Mouse (Mus musculus): ENCODE results near the gene Dbndd1. TPM values are rescaled to one million over a fixed set of nuclear protein-coding genes. Genes with fewer than 3 reads are reported as not detected.
"Not testable (repeated sequence)": the region's sequence is repeated elsewhere in the genome, so short reads cannot be mapped to it uniquely, and the experiment has no call there.

Gene Dbndd1
- polyA plus RNA-seq, 1 experiment from 2014 or later = 3.2 TPM

DNA sequence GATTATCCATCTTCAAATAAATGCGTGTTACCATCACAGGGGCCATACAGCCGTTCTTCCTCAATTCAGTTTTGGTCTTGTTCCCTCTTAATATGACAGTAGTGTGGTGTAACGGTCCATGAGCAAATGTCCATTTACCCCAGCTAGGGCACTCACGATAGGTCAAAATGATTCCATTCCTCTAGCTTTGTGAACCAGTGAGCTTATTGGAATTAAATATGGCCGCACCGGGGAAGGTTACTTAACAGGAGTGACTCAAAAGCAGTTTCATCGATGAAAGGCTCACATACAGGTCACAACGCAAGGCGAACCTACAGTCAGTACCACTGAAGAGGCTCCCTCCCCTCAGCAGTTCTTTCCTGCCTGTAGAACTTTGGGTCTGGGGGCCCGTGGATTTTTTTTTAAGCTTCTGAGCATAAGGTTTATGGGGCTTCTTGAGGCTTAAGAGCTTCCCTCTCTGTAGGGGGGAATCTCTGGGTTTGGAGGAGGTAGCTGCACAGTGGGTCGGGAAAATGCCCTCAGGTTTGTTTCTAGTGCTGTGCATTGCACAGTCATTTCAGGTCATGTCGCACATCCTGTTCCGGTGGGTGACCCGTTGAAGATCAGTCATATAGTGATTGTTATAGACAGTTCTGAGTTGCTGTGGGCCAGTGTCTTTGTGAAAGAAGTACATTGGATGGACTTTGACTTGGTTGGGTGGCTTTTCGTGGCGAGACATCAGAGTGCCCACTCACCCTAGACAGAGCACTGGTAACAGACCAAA is 36.6 kb downstream of the Dbndd1 start:
- Histone ChIP-seq H3K36me3 (ENCODE audit: control insufficient read depth, insufficient read depth, low read length) (peaks cover 12% of the 10 kb centered on the region), H3K9ac (ENCODE audit: low read depth, low read length) (peak overlapping the region; percentile 88), H3K27me3 (ENCODE audit: control insufficient read depth, insufficient read depth, low read length) (no peaks in the 10 kb centered on the region), H3K27ac (ENCODE audit: low read depth, low read length) (peak overlapping the region; percentile 97), H3K4me2 (peak overlapping the region; percentile 89), H3K4me1 (ENCODE audit: control insufficient read depth, insufficient read depth, low read length) (peaks cover 9% of the 10 kb centered on the region), H3K9me3 (replicated peaks; ENCODE audit: control insufficient read depth, low read length) (no peaks in the 10 kb centered on the region), H3K4me3 (ENCODE audit: low read depth, low read length) (peak overlapping the region; percentile 90)
- no peak for ATAC-seq (replicated peaks; ENCODE audit: insufficient number of reproducible peaks, low FRiP score, low TSS enrichment)
- 36% methylated on average over 16 of the region's 16 CpGs for WGBS (ENCODE audit: insufficient replicate concordance)

DNA sequence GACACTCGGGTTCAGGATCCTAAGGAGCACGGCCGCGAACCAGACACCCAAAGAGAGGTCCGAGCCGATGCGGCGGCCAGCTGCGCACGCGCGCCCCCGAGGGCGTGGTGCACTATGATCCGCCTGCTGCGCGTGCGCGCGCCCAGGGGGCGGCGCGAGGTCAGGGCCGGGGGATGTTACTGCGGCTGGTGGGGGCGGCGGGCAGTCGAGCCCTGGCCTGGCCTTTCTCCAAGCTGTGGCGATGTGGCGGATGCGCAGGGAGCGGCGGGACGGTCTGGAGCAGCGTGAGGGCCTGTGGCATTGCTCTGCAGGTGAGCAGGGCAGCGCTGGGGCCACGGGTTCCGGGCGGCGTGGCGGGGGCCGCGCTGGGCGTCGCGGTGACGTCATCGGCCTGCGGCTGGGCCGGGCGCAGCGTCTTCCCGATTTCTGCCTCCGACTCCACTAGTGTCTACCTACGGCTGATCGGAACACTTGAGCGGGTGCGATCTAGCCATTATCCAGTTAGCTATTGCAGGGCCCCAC is 37.5 kb downstream of the Dbndd1 start, which contains the start of gene Afg3l1:
Gene Afg3l1 (plus strand): TSS at position 167 of the 522 bp plus-strand sequence.
- H3K4me2 ChIP-seq = peak within 1 kb of the TSS; percentile 89
- peaks cover 12% of the 10 kb centered on the region for H3K36me3 ChIP-seq (ENCODE audit: control insufficient read depth, insufficient read depth, low read length)
- no peaks in the 10 kb centered on the region for H3K9me3 ChIP-seq (replicated peaks; ENCODE audit: control insufficient read depth, low read length)
- peaks cover 9% of the 10 kb centered on the region for H3K4me1 ChIP-seq (ENCODE audit: control insufficient read depth, insufficient read depth, low read length)
- no peaks in the 10 kb centered on the region for H3K27me3 ChIP-seq (ENCODE audit: control insufficient read depth, insufficient read depth, low read length)
- H3K9ac ChIP-seq (ENCODE audit: low read depth, low read length) = peak within 1 kb of the TSS; percentile 88
- WGBS (ENCODE audit: insufficient replicate concordance) = under 1% methylated on average over 58 of the region's 58 CpGs
- ATAC-seq (replicated peaks; ENCODE audit: insufficient number of reproducible peaks, low FRiP score, low TSS enrichment) = peak; percentile 93
- H3K4me3 ChIP-seq (ENCODE audit: low read depth, low read length) = peak within 1 kb of the TSS; percentile 90
- H3K27ac ChIP-seq (ENCODE audit: low read depth, low read length) = peak within 1 kb of the TSS; percentile 97

DNA sequence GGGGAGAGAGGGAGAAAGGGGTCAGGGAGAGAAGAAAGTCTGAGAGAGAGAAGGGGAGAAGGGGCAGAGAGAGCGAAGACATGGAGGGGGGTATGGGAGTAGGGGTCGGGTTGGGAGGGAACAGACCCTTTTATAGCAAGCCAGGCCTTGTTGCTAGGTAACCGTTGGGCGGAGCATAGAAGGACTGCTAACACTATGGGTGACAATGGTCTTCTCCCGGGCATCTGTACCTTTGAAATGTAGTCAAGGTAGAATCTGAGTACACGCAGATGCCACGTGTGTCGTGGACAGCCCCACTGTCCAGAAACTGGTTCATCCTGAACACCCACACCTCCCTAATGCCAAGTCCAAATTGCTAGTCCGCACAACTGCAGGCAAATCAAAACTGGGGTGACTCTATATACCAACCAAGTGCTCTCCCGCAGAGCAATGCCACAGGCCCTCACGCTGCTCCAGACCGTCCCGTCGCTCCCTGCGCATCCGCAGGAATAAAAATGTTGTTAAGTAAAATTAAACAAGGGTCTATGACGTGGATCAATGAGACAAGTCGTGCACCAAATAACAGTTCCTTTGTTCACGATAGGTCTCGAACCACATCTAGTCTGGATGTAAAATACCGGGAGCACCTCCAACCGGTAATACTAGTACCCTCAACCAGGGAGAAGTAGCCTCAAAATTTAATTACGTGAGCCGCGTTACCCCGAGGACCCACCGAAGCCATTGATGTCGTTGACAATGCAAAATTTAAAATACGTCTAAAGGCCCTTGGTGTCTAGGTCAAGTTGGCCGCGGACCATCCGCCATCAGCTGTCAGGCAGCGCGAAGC is 38.1 kb downstream of the Dbndd1 start:
- H3K27ac ChIP-seq (ENCODE audit: low read depth, low read length) = peak overlapping the region; percentile 97; the same call in 1 of the 2 replicates
- no peak; the same call in 1 of the 2 replicates for ATAC-seq (replicated peaks; ENCODE audit: insufficient number of reproducible peaks, low FRiP score, low TSS enrichment)
- WGBS (ENCODE audit: insufficient replicate concordance) = 8% methylated on average over 34 of the region's 34 CpGs
- H3K4me2 ChIP-seq = peak overlapping the region; percentile 89
- H3K27me3 ChIP-seq (ENCODE audit: control insufficient read depth, insufficient read depth, low read length) = no peaks in the 10 kb centered on the region
- H3K4me3 ChIP-seq (ENCODE audit: low read depth, low read length) = peak overlapping the region; percentile 90
- H3K9ac ChIP-seq (ENCODE audit: low read depth, low read length) = peak overlapping the region; percentile 88
- H3K4me1 ChIP-seq (ENCODE audit: control insufficient read depth, insufficient read depth, low read length) = peaks cover 9% of the 10 kb centered on the region
- H3K9me3 ChIP-seq (replicated peaks; ENCODE audit: control insufficient read depth, low read length) = no peaks in the 10 kb centered on the region
- H3K36me3 ChIP-seq (ENCODE audit: control insufficient read depth, insufficient read depth, low read length) = peaks cover 7% of the 10 kb centered on the region; the same call in 1 of the 2 replicates

DNA sequence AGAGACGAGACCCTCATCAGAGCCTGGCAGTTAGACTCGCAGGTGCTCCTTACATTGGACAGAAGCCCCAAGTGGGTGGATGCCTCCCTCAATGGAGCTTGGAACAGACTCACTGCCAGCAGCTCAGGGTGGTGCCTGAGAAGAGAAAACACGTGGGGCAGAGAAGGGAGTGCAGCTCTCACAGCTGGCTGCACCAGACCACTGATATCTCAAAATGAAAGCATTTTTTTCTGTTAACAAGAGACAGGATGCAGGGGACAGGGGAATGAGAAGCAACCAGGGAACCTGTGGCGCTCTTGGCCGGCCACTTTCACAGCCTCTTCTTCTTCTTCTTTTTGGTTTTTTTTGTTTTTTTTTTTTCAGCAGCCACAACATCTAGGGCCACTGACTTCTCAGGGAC is 40.7 kb downstream of the Dbndd1 start:
- 55% methylated on average over 5 of the region's 5 CpGs for WGBS (ENCODE audit: insufficient replicate concordance)
- H3K36me3 ChIP-seq (ENCODE audit: control insufficient read depth, insufficient read depth, low read length); H3K27ac ChIP-seq (ENCODE audit: low read depth, low read length); H3K9ac ChIP-seq (ENCODE audit: low read depth, low read length); H3K27me3 ChIP-seq (ENCODE audit: control insufficient read depth, insufficient read depth, low read length); ATAC-seq (replicated peaks; ENCODE audit: insufficient number of reproducible peaks, low FRiP score, low TSS enrichment); H3K4me3 ChIP-seq (ENCODE audit: low read depth, low read length); H3K9me3 ChIP-seq (replicated peaks; ENCODE audit: control insufficient read depth, low read length); H3K4me1 ChIP-seq (ENCODE audit: control insufficient read depth, insufficient read depth, low read length); H3K4me2 ChIP-seq: not testable (repeated sequence)

DNA sequence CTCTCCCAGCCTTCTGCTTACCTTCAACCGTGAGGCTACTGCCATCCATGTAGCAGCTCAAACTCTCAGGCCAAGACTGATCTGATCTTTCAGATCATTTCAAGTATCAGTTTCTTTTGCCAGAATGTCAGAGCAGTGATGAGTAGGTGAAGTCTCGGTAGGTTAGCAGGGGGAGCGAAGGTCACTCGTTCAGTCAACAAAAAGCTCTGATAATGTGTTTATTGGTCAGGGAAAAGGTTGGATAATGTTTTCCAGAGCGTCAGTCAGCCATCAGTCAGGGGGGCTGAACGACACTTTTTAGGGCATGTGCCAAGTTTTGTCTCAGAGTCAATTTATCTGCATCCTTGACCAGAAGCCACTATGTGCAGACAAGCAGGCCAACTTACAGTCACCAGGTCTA is 42.3 kb downstream of the Dbndd1 start:
- H3K4me3 ChIP-seq (ENCODE audit: low read depth, low read length); H3K9ac ChIP-seq (ENCODE audit: low read depth, low read length); ATAC-seq (replicated peaks; ENCODE audit: insufficient number of reproducible peaks, low FRiP score, low TSS enrichment); H3K4me1 ChIP-seq (ENCODE audit: control insufficient read depth, insufficient read depth, low read length); H3K27me3 ChIP-seq (ENCODE audit: control insufficient read depth, insufficient read depth, low read length); H3K9me3 ChIP-seq (replicated peaks; ENCODE audit: control insufficient read depth, low read length); H3K27ac ChIP-seq (ENCODE audit: low read depth, low read length); H3K4me2 ChIP-seq; H3K36me3 ChIP-seq (ENCODE audit: control insufficient read depth, insufficient read depth, low read length): not testable (repeated sequence)
- WGBS (ENCODE audit: insufficient replicate concordance) = 59% methylated on average over 6 of the region's 6 CpGs

DNA sequence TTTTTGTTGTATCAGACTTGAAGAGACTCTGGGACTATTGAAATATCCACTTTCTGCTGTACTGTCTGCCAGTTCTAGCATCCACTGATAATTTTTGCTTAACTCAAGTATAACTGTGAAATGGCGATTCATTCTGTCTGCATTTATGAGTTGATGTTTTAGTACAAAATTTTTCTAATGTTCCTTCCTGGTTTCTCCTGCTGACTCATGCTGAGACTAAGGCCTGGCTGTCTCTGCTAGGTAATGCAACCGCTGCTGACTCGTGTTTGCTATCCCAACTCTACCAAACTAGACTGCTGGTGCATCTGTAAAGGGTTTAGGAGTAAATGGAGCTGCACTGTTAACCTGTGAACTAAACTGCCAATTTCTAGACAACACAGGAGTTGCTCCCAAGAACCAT is 47.8 kb downstream of the Dbndd1 start:
- H3K4me1 ChIP-seq (ENCODE audit: control insufficient read depth, insufficient read depth, low read length) = no peaks in the 10 kb centered on the region
- no peaks in the 10 kb centered on the region for H3K9me3 ChIP-seq (replicated peaks; ENCODE audit: control insufficient read depth, low read length)
- peaks cover 3% of the 10 kb centered on the region; the same call in 1 of the 2 replicates for H3K27me3 ChIP-seq (ENCODE audit: control insufficient read depth, insufficient read depth, low read length)
- H3K4me3 ChIP-seq (ENCODE audit: low read depth, low read length) = no peak overlapping the region
- H3K4me2 ChIP-seq = no peak overlapping the region
- ATAC-seq (replicated peaks; ENCODE audit: insufficient number of reproducible peaks, low FRiP score, low TSS enrichment) = no peak
- WGBS (ENCODE audit: insufficient replicate concordance) = 78% methylated on average over 3 of the region's 3 CpGs
- H3K9ac ChIP-seq (ENCODE audit: low read depth, low read length) = no peak overlapping the region
- H3K36me3 ChIP-seq (ENCODE audit: control insufficient read depth, insufficient read depth, low read length) = peaks cover 3% of the 10 kb centered on the region
- no peak overlapping the region for H3K27ac ChIP-seq (ENCODE audit: low read depth, low read length)

DNA sequence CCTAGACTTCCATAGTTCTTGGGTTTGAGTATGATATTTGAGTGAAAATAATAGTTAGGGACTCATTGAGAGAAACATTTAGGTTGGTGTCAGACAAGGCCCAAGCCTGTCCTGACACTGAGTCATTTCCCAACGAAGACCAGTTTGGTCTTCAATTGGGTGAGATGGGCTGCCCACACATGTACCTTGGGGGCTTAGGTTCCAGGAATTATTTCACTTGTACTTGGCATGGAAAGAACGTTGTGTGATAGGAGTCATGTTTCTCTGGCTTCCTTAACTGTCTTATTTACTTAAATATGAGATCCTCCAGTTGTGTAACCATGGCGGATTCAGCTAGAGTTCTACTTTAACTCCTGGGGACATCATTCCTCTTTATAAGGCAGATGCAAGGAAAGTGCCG is 51.6 kb downstream of the Dbndd1 start:
- peaks cover 12% of the 10 kb centered on the region for H3K36me3 ChIP-seq (ENCODE audit: control insufficient read depth, insufficient read depth, low read length)

More for the DNA sequence above, 51.6 kb downstream of the Dbndd1 start:
- H3K4me3 ChIP-seq (ENCODE audit: low read depth, low read length) = no peak overlapping the region
- no peak for ATAC-seq (replicated peaks; ENCODE audit: insufficient number of reproducible peaks, low FRiP score, low TSS enrichment)
- H3K27me3 ChIP-seq (ENCODE audit: control insufficient read depth, insufficient read depth, low read length) = no peaks in the 10 kb centered on the region
- H3K4me1 ChIP-seq (ENCODE audit: control insufficient read depth, insufficient read depth, low read length) = no peaks in the 10 kb centered on the region
- 79% methylated on average over 4 of the region's 4 CpGs for WGBS (ENCODE audit: insufficient replicate concordance)
- no peak overlapping the region for H3K27ac ChIP-seq (ENCODE audit: low read depth, low read length)
- H3K9me3 ChIP-seq (replicated peaks; ENCODE audit: control insufficient read depth, low read length) = no peaks in the 10 kb centered on the region
- no peak overlapping the region for H3K4me2 ChIP-seq
- H3K9ac ChIP-seq (ENCODE audit: low read depth, low read length) = no peak overlapping the region
